Mouse (Mus musculus): ENCODE results near the gene Scnn1b. TPM values are rescaled to one million over a fixed set of nuclear protein-coding genes. Genes with fewer than 3 reads are reported as not detected.
A peak's percentile ranks its signal among the peaks of the same experiment; 100 is the strongest.

The Scnn1b gene
- polyA plus RNA-seq (2015; fragmentation: Nextera tagmentation; extraction: Ambion mirVana) = 0.09 TPM in 1 of 2 replicates, not detected in the other

DNA sequence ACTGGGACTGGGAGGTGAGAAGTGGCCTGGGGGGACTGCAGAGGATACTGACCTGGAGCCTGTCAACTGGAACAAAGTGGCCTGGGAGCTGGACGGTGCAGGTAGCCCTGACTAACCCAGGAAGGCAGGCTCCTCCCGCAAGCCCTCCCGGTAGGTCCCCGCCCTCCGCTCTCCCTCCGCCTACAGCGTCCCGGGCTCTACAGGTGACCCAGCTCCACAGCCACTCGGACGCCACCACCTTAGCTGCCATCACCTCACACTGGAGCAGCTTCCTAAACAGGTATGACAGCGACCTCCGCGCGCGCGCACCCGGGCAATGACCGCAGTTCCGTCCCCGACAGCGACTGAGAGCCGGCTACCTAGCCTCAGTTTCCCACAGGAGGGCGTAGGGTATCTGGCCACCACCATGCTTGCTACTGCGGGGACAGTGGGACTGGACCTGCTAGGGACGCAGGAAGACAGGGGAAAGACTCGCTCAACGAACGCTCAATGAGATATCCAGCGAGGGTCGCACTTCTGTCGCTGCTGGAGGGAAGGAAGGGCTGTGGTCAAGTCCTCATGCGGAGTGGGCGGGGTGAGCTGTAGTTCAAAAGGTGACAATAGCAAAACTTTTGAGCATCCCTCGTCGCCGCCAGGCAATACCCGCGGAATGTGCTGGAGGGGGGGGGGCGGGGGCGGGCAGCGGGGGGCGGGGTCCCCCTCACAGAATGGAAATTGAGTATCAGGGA, at the start of gene Scnn1b:
Gene Scnn1b (plus strand): TSS at position 181 of the 728 bp plus-strand sequence.
- under 1% methylated on average over 40 of the region's 42 CpGs for WGBS

DNA sequence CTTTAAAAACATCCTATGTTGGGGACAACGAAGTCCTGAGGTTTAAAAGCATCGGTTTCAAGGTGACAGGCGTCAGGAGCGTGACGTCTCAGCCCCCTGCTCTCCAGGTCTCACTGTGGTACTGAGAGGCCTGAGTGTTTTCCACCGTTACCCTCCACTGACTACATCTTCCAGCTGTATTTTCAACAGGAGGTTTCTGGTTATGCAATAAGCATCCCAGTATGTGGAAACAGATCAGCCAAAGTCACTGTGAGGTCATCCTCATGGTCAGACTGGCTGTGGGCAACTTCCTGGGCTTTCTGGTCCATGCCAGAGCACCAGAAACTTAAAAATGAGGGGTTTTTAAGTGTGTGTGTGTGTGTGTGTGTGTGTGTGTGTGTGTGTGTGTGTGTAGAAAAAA, 43.2 kb upstream of the Scnn1b start:
- ATAC-seq = no peak
- Histone ChIP-seq H3K4me3 (no peak overlapping the region), H3K9me3 (replicated peaks) (no peaks in the 10 kb centered on the region), H3K4me2 (no peak overlapping the region), H3K4me1 (no peaks in the 10 kb centered on the region), H3K27ac (no peak overlapping the region), H3K27me3 (no peaks in the 10 kb centered on the region), H3K36me3 (ENCODE audit: poor library complexity, severe bottlenecking) (no peaks in the 10 kb centered on the region), H3K9ac (no peak overlapping the region)
- WGBS = 92% methylated on average over 6 of the region's 6 CpGs

More for the DNA sequence above, at the start of gene Scnn1b:
- Histone ChIP-seq H3K4me2 (peak within 1 kb of the TSS; percentile 63), H3K4me3 (peak within 1 kb of the TSS; percentile 32), H3K9ac (peak within 1 kb of the TSS; percentile 40; the same call in 1 of the 2 replicates), H3K4me1 (peaks cover 8% of the 10 kb centered on the region; the same call in 1 of the 2 replicates), H3K36me3 (ENCODE audit: poor library complexity, severe bottlenecking) (no peaks in the 10 kb centered on the region), H3K9me3 (replicated peaks) (no peaks in the 10 kb centered on the region), H3K27me3 (peaks cover 40% of the 10 kb centered on the region), H3K27ac (no peak within 1 kb of the TSS)
- no peak for ATAC-seq

DNA sequence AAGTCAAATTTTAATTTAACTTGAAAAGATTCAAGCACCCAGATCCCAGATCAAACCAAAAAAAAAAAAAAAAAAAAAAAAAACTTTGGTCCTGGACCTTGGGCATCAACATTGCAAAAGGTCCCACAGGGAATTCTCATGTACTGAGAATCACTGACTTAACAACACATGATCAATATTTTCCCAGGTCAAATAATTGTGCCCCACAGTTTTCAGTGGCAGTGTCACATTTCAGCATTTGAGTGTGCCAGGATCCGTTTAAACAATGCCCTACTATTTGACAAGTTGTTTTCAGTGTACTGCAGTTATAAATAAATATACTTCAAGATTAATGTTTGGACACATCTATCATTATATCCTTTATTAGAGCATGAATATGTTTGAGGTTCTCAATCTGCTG, 36.4 kb upstream of the Scnn1b start:
- no peak for ATAC-seq
- H3K9ac ChIP-seq = no peak overlapping the region
- no peak overlapping the region for H3K4me3 ChIP-seq
- no peak overlapping the region for H3K27ac ChIP-seq
- no peaks in the 10 kb centered on the region for H3K36me3 ChIP-seq (ENCODE audit: poor library complexity, severe bottlenecking)
- no peak overlapping the region for H3K4me2 ChIP-seq
- H3K4me1 ChIP-seq = no peaks in the 10 kb centered on the region
- H3K27me3 ChIP-seq = no peaks in the 10 kb centered on the region
- WGBS = 79% methylated on average over 1 of the region's 1 CpGs
- H3K9me3 ChIP-seq (replicated peaks) = no peaks in the 10 kb centered on the region

DNA sequence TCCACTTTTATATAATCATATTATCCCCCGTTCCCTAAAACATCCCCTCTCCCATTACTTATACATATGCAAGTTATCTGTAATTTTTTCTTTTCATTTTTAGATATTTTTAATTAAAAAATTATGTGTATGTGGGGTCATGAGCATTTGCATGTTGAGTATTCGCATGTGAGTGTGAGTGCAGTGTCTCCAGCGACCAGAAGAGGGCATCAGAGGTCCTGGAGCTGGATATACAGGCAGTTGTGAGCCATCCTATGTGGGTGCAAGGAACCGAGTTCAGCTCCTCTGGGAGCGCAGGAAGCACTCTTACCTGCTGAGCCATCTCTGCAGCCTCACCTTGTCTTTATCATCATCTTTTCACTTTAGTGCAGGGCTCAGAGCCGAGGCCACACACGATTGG, 29.4 kb upstream of the Scnn1b start:
- no peak overlapping the region for H3K9ac ChIP-seq
- no peaks in the 10 kb centered on the region for H3K4me1 ChIP-seq
- H3K4me3 ChIP-seq = no peak overlapping the region
- H3K36me3 ChIP-seq (ENCODE audit: poor library complexity, severe bottlenecking) = no peaks in the 10 kb centered on the region
- no peak overlapping the region for H3K27ac ChIP-seq
- no peak overlapping the region for H3K4me2 ChIP-seq
- 84% methylated on average over 7 of the region's 7 CpGs for WGBS
- H3K27me3 ChIP-seq = no peaks in the 10 kb centered on the region
- ATAC-seq = no peak
- peaks cover 3% of the 10 kb centered on the region for H3K9me3 ChIP-seq (replicated peaks)

DNA sequence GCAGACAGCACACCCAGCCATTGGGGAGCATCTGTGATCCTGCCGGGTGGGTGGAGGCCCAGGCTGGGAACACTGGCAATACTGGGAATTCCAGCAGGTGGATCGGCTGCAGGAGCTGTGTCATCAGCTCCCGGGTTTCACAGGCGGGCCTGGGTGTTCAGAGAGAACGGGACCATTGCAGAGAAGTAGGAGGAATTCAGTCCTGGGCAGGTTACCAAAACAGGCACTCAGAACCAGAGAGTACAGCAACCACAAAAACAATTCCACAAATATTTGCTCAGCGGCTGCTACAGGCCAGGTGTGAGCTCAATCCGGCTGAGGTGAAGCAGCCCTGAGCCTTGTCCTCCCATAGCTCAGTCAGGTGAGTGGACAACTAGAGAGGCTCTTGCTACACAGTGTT, 28.0 kb upstream of the Scnn1b start:
- no peaks in the 10 kb centered on the region for H3K36me3 ChIP-seq (ENCODE audit: poor library complexity, severe bottlenecking)
- H3K27ac ChIP-seq = no peak overlapping the region
- peaks cover 3% of the 10 kb centered on the region for H3K9me3 ChIP-seq (replicated peaks)
- H3K27me3 ChIP-seq = no peaks in the 10 kb centered on the region
- no peak overlapping the region for H3K4me2 ChIP-seq
- 90% methylated on average over 7 of the region's 7 CpGs for WGBS
- ATAC-seq = no peak
- no peak overlapping the region for H3K9ac ChIP-seq
- H3K4me3 ChIP-seq = no peak overlapping the region
- no peaks in the 10 kb centered on the region for H3K4me1 ChIP-seq

DNA sequence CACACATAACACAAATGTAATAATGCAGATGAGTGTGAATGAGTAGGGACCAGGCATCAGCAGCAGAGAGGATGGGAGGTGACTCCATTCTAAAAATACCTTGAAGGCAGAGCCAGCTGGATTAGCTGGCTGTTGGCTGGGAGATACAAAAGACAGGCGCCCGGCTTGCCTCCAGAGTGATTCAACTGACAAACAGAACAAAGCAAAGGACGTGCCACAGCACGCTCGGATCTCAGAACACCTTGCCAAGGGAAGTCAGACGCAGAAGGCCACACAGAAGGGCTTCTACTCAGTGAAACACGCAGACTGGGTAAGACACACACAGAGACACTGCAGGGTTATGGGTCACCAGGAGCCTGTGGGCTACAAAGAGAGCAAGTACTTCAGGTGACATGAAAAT, 24.0 kb upstream of the Scnn1b start:
- no peak overlapping the region for H3K4me3 ChIP-seq
- H3K9ac ChIP-seq = no peak overlapping the region
- no peak overlapping the region for H3K4me2 ChIP-seq
- no peak overlapping the region for H3K27ac ChIP-seq
- no peak for ATAC-seq
- no peaks in the 10 kb centered on the region for H3K36me3 ChIP-seq (ENCODE audit: poor library complexity, severe bottlenecking)
- H3K9me3 ChIP-seq (replicated peaks) = no peaks in the 10 kb centered on the region
- no peaks in the 10 kb centered on the region for H3K27me3 ChIP-seq
- 64% methylated on average over 7 of the region's 7 CpGs for WGBS
- H3K4me1 ChIP-seq = no peaks in the 10 kb centered on the region

DNA sequence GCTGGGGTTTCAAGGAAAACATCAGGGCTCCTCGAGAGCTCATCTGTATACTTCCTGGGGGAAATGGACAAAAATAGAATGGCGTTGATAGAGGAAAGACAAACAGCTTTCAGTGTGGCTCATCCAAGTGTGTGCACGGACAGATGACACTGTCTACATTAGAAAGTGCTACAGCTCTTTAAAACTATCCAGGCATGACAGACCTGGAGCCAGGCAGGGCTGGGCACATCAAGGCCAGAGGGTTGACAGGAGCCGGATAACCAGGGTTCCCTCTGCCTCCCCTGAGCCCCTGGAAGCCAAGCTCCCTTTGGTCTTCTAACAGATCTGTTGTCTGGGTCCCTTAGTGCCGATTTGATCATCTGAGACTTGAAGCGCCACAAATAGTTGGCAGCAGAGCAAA, 22.6 kb upstream of the Scnn1b start:
- no peaks in the 10 kb centered on the region for H3K36me3 ChIP-seq (ENCODE audit: poor library complexity, severe bottlenecking)
- no peak overlapping the region for H3K4me3 ChIP-seq
- H3K9ac ChIP-seq = no peak overlapping the region
- H3K27me3 ChIP-seq = no peaks in the 10 kb centered on the region
- H3K27ac ChIP-seq = no peak overlapping the region
- no peaks in the 10 kb centered on the region for H3K4me1 ChIP-seq
- H3K4me2 ChIP-seq = no peak overlapping the region
- WGBS = 85% methylated on average over 6 of the region's 6 CpGs
- ATAC-seq = no peak
- no peaks in the 10 kb centered on the region for H3K9me3 ChIP-seq (replicated peaks)

DNA sequence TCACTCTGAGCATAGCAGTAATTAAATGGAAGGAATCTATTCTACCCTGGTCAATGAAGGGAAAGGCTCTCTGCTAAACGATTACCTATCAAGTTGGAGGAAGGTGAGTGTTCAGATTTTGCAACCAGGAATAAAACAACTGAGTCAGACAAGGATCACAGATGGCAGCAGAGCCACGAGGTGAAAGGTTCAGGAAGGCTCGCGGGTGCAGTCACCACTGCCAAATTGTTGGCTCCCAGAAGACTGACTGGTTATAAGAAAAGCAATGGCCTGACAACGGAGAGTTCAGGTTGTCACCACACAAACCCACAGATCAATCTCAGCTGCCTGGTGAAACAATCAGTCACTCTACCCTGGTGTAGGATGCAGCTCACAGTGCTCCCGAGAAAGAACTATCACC, 18.9 kb upstream of the Scnn1b start:
- Histone ChIP-seq H3K27ac (no peak overlapping the region), H3K9ac (no peak overlapping the region), H3K4me3 (no peak overlapping the region), H3K4me2 (no peak overlapping the region), H3K9me3 (replicated peaks) (no peaks in the 10 kb centered on the region), H3K4me1 (no peaks in the 10 kb centered on the region), H3K27me3 (no peaks in the 10 kb centered on the region), H3K36me3 (ENCODE audit: poor library complexity, severe bottlenecking) (no peaks in the 10 kb centered on the region)
- no peak for ATAC-seq
- 68% methylated on average over 6 of the region's 6 CpGs for WGBS

DNA sequence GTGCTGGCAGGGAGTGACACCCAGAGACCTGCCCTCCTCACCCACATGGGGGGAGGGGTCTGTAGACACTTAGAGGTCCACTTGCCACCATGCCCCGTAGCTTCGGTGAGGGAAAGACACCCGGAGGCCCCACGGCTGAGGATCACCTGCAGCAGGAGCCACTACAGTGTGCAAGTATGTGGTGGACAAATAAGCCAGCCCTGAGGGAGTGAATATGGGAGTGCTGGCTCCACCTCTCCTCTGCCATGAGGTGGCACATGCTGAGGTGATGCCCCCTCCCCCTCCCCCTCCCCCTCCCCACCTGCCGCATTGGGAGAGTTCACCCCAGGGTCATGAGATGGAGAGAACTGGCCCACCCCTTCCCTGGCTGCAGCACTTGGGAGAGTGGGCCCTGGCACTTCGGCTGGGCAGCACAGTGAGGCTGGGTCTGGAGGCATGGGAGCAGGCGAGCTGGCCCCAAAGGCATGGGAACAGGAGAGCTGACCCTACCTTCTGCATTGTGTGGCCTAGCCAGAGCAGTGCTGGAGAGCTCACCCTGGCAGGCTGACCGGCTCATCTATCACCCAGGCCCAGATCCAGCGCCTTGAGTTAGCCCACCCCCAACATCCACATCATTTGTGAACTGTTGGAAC, 16.2 kb upstream of the Scnn1b start:
- Histone ChIP-seq H3K27me3 (no peaks in the 10 kb centered on the region), H3K36me3 (ENCODE audit: poor library complexity, severe bottlenecking) (no peaks in the 10 kb centered on the region), H3K9me3 (replicated peaks) (no peaks in the 10 kb centered on the region), H3K4me3 (no peak overlapping the region), H3K9ac (no peak overlapping the region), H3K27ac (no peak overlapping the region), H3K4me1 (no peaks in the 10 kb centered on the region), H3K4me2 (no peak overlapping the region)
- no peak for ATAC-seq
- WGBS = 85% methylated on average over 9 of the region's 9 CpGs

DNA sequence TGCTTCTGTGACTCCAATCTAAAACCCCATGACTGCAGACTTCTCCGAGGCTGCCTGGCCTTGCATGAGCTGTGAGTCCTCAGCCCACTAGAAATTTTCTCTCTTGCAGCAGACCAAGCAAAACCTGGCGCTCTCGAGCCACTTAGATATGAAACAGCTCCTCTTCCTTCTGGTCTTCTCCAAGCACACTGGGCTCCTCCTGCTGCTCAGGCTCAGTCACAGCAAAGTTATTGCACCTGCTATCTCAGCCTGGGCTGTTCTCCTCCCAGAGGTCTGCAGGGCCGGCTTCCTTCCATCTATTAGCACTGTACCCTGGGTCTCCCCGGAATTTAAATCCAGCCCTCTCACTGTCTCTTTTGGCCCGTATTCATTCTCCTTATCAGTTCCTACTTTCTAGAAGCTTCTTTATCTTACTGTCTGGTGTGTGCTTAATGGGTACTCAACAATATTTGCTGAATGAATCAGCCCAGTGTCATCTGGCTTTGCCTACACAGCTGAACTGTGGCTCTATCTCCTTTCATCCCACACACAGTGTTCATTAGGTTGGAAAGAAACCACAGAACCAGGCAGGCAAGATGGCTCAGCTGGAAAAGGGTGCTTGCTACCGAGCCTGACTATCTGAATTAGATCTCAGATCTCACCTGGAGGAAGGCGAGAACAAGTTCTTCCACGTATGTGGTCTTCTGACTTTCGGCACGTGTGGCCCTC, 7.5 kb upstream of the Scnn1b start:
- no peak overlapping the region for H3K4me3 ChIP-seq
- H3K4me2 ChIP-seq = no peak overlapping the region
- WGBS = 90% methylated on average over 11 of the region's 11 CpGs

DNA sequence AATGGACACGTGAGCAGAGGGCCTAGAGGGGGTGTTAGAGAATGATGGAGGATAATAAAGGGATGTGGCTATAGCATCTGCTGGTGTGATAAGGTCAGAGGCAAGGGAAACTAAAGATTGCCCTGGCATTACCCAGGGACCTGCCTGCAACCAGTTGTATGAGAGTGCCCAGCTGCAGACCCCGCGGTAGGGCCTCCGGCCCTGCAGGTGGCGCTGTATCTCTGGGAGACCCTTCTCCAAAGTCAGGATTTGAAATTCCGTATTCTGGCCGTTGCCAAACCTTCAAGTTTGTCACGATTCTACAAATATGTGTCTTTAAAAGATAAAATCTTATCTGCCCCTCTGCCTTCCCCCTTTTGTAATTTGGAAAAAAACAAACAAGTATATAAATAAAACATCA, 5.9 kb upstream of the Scnn1b start:
- H3K4me1 ChIP-seq = no peaks in the 10 kb centered on the region
- no peak overlapping the region for H3K27ac ChIP-seq
- WGBS = 87% methylated on average over 8 of the region's 8 CpGs
- no peak overlapping the region for H3K4me3 ChIP-seq
- no peaks in the 10 kb centered on the region for H3K9me3 ChIP-seq (replicated peaks)
- peaks cover 8% of the 10 kb centered on the region for H3K27me3 ChIP-seq
- H3K9ac ChIP-seq = no peak overlapping the region
- H3K36me3 ChIP-seq (ENCODE audit: poor library complexity, severe bottlenecking) = no peaks in the 10 kb centered on the region
- H3K4me2 ChIP-seq = no peak overlapping the region
- ATAC-seq = no peak

More for the DNA sequence above, 7.5 kb upstream of the Scnn1b start:
- ATAC-seq = no peak
- Histone ChIP-seq H3K4me1 (no peaks in the 10 kb centered on the region), H3K27me3 (no peaks in the 10 kb centered on the region), H3K27ac (no peak overlapping the region), H3K9me3 (replicated peaks) (no peaks in the 10 kb centered on the region), H3K36me3 (ENCODE audit: poor library complexity, severe bottlenecking) (no peaks in the 10 kb centered on the region), H3K9ac (no peak overlapping the region)

DNA sequence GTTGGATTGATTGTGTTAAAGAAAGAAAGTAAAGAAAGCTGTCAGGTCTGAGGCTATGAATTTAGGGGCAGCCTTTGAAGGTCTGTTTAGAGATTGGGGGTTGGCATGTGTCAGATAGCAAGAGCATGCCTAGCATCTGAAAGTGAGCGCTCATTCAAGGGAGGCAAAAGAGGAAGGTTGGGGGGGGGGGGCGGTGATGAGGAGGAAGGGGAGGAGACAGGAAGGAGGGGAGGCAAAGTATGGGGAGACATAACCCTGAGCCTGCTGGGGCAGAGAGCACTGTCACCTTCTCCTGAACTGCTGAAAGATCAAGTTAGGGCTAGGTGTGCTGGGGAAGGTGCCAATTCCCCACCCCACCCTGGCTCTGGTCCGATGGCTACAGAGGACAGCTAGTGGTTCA, 6.8 kb downstream of the Scnn1b start:
- no peaks in the 10 kb centered on the region for H3K9me3 ChIP-seq (replicated peaks)
- no peak overlapping the region for H3K4me3 ChIP-seq
- H3K27me3 ChIP-seq = peaks cover 5% of the 10 kb centered on the region
- no peak overlapping the region for H3K4me2 ChIP-seq
- no peak for ATAC-seq
- WGBS = 87% methylated on average over 3 of the region's 3 CpGs
- no peaks in the 10 kb centered on the region for H3K4me1 ChIP-seq
- no peak overlapping the region for H3K9ac ChIP-seq
- no peak overlapping the region for H3K27ac ChIP-seq
- no peaks in the 10 kb centered on the region for H3K36me3 ChIP-seq (ENCODE audit: poor library complexity, severe bottlenecking)
